Comparison of ENCODE assay signal across 8 mouse cellular contexts in the genomic region with DNA sequence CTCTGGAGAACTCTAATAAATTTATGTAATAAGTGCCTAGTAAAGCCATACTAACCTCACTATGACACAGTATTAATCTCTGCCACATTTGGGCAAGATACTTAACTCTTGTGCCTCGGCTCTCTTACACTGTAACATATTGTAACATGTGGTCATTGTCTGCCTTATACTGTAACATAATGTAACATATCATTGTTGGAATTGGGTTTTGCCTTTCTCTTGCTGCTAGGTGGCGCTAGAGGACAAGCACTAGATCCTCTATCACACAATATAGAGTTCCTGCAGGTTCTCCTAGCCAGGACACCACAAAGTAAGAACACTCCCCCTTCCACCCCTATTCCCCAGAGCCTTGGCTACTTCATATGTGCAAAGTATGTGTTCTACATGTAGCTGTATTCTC. TPM values are rescaled to one million over a fixed set of nuclear protein-coding genes. Genes with fewer than 3 reads are reported as not detected.
A peak's percentile ranks its signal among the peaks of the same experiment; 100 is the strongest.
DNase-seq lines count a peak whose midpoint lies in the region; ATAC-seq and TF ChIP-seq lines count a peak whose summit lies in the region.

No protein-coding gene starts in this region.

- H3K9me3 ChIP-seq in hindbrain, embryonic 11.5 days (ENCODE audit: control insufficient read depth, low read length) = no peaks in the 10 kb centered on the region
- H3K9me3 ChIP-seq in hindbrain, embryonic 12.5 days (replicated peaks) = no peaks in the 10 kb centered on the region
- no peaks in the 10 kb centered on the region for H3K9me3 ChIP-seq in G1E (replicated peaks)
- no peaks in the 10 kb centered on the region for H3K9me3 ChIP-seq in embryonic facial prominence, embryonic 14.5 days (ENCODE audit: control insufficient read depth, low read length)

- WGBS in hindbrain, embryonic 11.5 days = 39% methylated on average over 2 of the region's 2 CpGs
- 42% methylated on average over 2 of the region's 2 CpGs for WGBS in hindbrain, embryonic 12.5 days
- 36% methylated on average over 2 of the region's 2 CpGs for WGBS in embryonic facial prominence, embryonic 14.5 days

- no peaks in the 10 kb centered on the region for H3K4me1 ChIP-seq in hindbrain, embryonic 11.5 days (replicated peaks; ENCODE audit: control insufficient read depth, insufficient read depth, low read length)
- H3K4me1 ChIP-seq in hindbrain, embryonic 12.5 days = no peaks in the 10 kb centered on the region
- peaks cover 3% of the 10 kb centered on the region; the same call in 1 of the 2 replicates for H3K4me1 ChIP-seq in G1E (ENCODE audit: insufficient read depth, low read depth, low read length)
- no peaks in the 10 kb centered on the region for H3K4me1 ChIP-seq in embryonic facial prominence, embryonic 14.5 days (ENCODE audit: control insufficient read depth, insufficient read depth, low read length)

- H3K9ac ChIP-seq in hindbrain, embryonic 11.5 days (ENCODE audit: low read depth, low read length) = no peak overlapping the region
- no peak overlapping the region for H3K9ac ChIP-seq in hindbrain, embryonic 12.5 days
- no peak overlapping the region for H3K9ac ChIP-seq in embryonic facial prominence, embryonic 14.5 days (ENCODE audit: low read depth, low read length)

- H3K4me2 ChIP-seq in hindbrain, embryonic 11.5 days (replicated peaks; ENCODE audit: low read depth, low read length) = no peak overlapping the region
- no peak overlapping the region for H3K4me2 ChIP-seq in hindbrain, embryonic 12.5 days (replicated peaks)
- H3K4me2 ChIP-seq in embryonic facial prominence, embryonic 14.5 days (ENCODE audit: low read depth, low read length) = no peak overlapping the region

- no peak for ATAC-seq in hindbrain, embryonic 11.5 days (ENCODE audit: low FRiP score)
- ATAC-seq in hindbrain, embryonic 12.5 days (ENCODE audit: low FRiP score) = no peak
- ATAC-seq in G1E (ENCODE audit: extremely low read depth, insufficient number of reproducible peaks, low FRiP score, poor library complexity, severe bottlenecking) = peak; percentile 28; the same call in 1 of the 2 replicates
- ATAC-seq in embryonic facial prominence, embryonic 14.5 days (ENCODE audit: low read depth) = no peak

- DNase-seq in hindbrain, embryonic 11.5 days (ENCODE audit: low spot score) = peak; percentile 61
- peak; percentile 83 for DNase-seq in 416B (ENCODE audit: low read depth)
- DNase-seq in G1E (ENCODE audit: low spot score) = no peak
- DNase-seq in embryonic facial prominence, embryonic 14.5 days (ENCODE audit: low spot score) = peak; percentile 44
- DNase-seq in lung, postnatal 14 days = peak; percentile 37
- DNase-seq in thymus, postnatal 4 days = peak; percentile 80
- no peak for DNase-seq in adrenal gland, postnatal 4 days (ENCODE audit: low spot score in 2 of 2)

- no peaks in the 10 kb centered on the region for H3K27me3 ChIP-seq in hindbrain, embryonic 11.5 days (ENCODE audit: control insufficient read depth, insufficient read depth, low read length)
- no peaks in the 10 kb centered on the region for H3K27me3 ChIP-seq in hindbrain, embryonic 12.5 days
- peaks cover 6% of the 10 kb centered on the region for H3K27me3 ChIP-seq in G1E (ENCODE audit: insufficient read depth, low read length)
- H3K27me3 ChIP-seq in embryonic facial prominence, embryonic 14.5 days (replicated peaks; ENCODE audit: control insufficient read depth, insufficient read depth, low read length) = peaks cover 3% of the 10 kb centered on the region; the same call in 1 of the 2 replicates

- H3K36me3 ChIP-seq in hindbrain, embryonic 11.5 days (ENCODE audit: control insufficient read depth, insufficient read depth, low read length) = no peaks in the 10 kb centered on the region
- H3K36me3 ChIP-seq in hindbrain, embryonic 12.5 days = no peaks in the 10 kb centered on the region
- no peaks in the 10 kb centered on the region for H3K36me3 ChIP-seq in G1E (replicated peaks)
- H3K36me3 ChIP-seq in embryonic facial prominence, embryonic 14.5 days (ENCODE audit: control insufficient read depth, insufficient read depth, low read length) = no peaks in the 10 kb centered on the region

- no peak overlapping the region for H3K4me3 ChIP-seq in hindbrain, embryonic 11.5 days (ENCODE audit: low read depth, low read length)
- no peak overlapping the region for H3K4me3 ChIP-seq in hindbrain, embryonic 12.5 days
- no peak overlapping the region for H3K4me3 ChIP-seq in G1E (ENCODE audit: low read depth, low read length)
- H3K4me3 ChIP-seq in embryonic facial prominence, embryonic 14.5 days (ENCODE audit: low read depth, low read length) = no peak overlapping the region

- TF ChIP-seq CTCF in G1E (IDR thresholded peaks at IDR 0.05; ENCODE audit: low read depth, low read length) = no peak; the same call in 1 of the 2 replicates

- H3K27ac ChIP-seq in hindbrain, embryonic 11.5 days (ENCODE audit: low read depth, low read length) = no peak overlapping the region
- no peak overlapping the region for H3K27ac ChIP-seq in hindbrain, embryonic 12.5 days
- H3K27ac ChIP-seq in embryonic facial prominence, embryonic 14.5 days (replicated peaks; ENCODE audit: low read depth, low read length) = no peak overlapping the region

RNA-seq across cellular contexts. Expression of a gene that starts 36.2 kb away (rescaled TPM):
- polyA plus RNA-seq in hindbrain, embryonic 11.5 days (2014; fragmentation: Nextera tagmentation; extraction: Ambion mirVana) = 5.4 and 5.7 TPM in 2 replicates
- 6.4 and 7.9 TPM in 2 replicates for polyA plus RNA-seq in hindbrain, embryonic 12.5 days (2016; fragmentation: Nextera tagmentation; extraction: Ambion mirVana)
- total RNA-seq in G1E (2014; fragmentation: Nextera tagmentation) = not detected in 2 replicates
- 0.06 and 0.11 TPM in 2 replicates for total RNA-seq in G1E (2017)
- polyA plus RNA-seq in G1E (2012) = not detected in 2 replicates
- 0.64 and 0.92 TPM in 2 replicates for polyA plus RNA-seq in embryonic facial prominence, embryonic 14.5 days (2014; fragmentation: Nextera tagmentation; extraction: Ambion mirVana)
- 10 to 100 TPM; 22.8 to 25.6 TPM for total RNA-seq in adrenal gland, postnatal 4 days (2021)

Comparison
In these comparisons a context has a peak if more than half of its experiments do, and no peak if none do; other contexts are left out.
1. DNase-seq: peak in hindbrain, embryonic 11.5 days (single experiment), 416B (single experiment), embryonic facial prominence, embryonic 14.5 days (single experiment), lung, postnatal 14 days (single experiment) and thymus, postnatal 4 days (single experiment); none in G1E (single experiment) and adrenal gland, postnatal 4 days (0 of 2).